Mouse (Mus musculus) forebrain, postnatal 0 days (tissue): ENCODE results near the gene Cd3e. TPM values are rescaled to one million over a fixed set of nuclear protein-coding genes. Genes with fewer than 3 reads are reported as not detected.
A peak's percentile ranks its signal among the peaks of the same experiment; 100 is the strongest.
"Not testable (repeated sequence)": the region's sequence is repeated elsewhere in the genome, so short reads cannot be mapped to it uniquely, and the experiment has no call there.

Experiments used
- ATAC-seq: fragments of 200-750 bp; cut with Nextera tagmentation; 2 replicates; pipeline ENCODE4 v1.8.0; 2017; ENCODE audit warnings: mild to moderate bottlenecking, moderate library complexity
- DNase-seq: peaks from one replicate; pipeline ENCODE4 v3.0.0-alpha.2; 2015
- H3K27ac ChIP-seq: fragments of 300-500 bp; sonication (generic); 2 replicates; pipeline ENCODE4 v1.5.1; 2014; ENCODE audit warnings: low read depth, mild to moderate bottlenecking, antibody characterized with exemption, low read length, moderate library complexity, mixed read lengths
- H3K27me3 ChIP-seq: fragments of 300-500 bp; sonication (generic); 2 replicates; pipeline ENCODE4 v1.6.1; 2014; ENCODE audit warnings: mild to moderate bottlenecking, low read length, mixed read lengths; ENCODE audit not compliant: insufficient read depth
- H3K36me3 ChIP-seq: fragments of 300-500 bp; sonication (generic); 2 replicates; pipeline ENCODE4 v1.6.1; 2014; ENCODE audit warnings: mild to moderate bottlenecking, moderate library complexity; ENCODE audit not compliant: insufficient read depth
- H3K4me1 ChIP-seq: fragments of 300-500 bp; sonication (generic); 2 replicates; pipeline ENCODE4 v1.6.1; 2014; ENCODE audit warnings: antibody characterized with exemption; ENCODE audit not compliant: insufficient read depth
- H3K4me2 ChIP-seq: fragments of 300-500 bp; sonication (generic); 2 replicates; pipeline ENCODE4 v1.6.1; 2014; ENCODE audit warnings: low read depth, mild to moderate bottlenecking, moderate library complexity
- H3K4me3 ChIP-seq: fragments of 300-500 bp; sonication (generic); 2 replicates; pipeline ENCODE4 v1.5.1; 2014; ENCODE audit warnings: low read depth, low read length, mixed read lengths
- H3K9ac ChIP-seq: fragments of 300-500 bp; sonication (generic); 2 replicates; pipeline ENCODE4 v1.6.1; 2014; ENCODE audit warnings: mild to moderate bottlenecking
- H3K9me3 ChIP-seq: fragments of 300-500 bp; sonication (generic); 2 replicates; pipeline ENCODE4 v1.6.1; 2016; ENCODE audit warnings: low read length
- CTCF ChIP-seq: sonication (generic); IDR thresholded peaks from 2 replicates; pipeline ENCODE4 v1.5.1; 2016; ENCODE audit warnings: antibody characterized with exemption, control low read depth, low read depth
- WGBS: fragments of 180-500 bp; shearing (Covaris S2); extraction: QIAGEN DNeasy Blood & Tissue Kit; methylation state at CpG from one replicate; pipeline ENCODE4 v1.1.7; 2014; 5-methylcytosine and 5-hydroxymethylcytosine counted together
- polyA plus RNA-seq: library from polyadenylated mRNA; unstranded; fragments of >200 nt; fragmentation: Nextera tagmentation; extraction: Ambion mirVana; gene quantifications from 2 replicates; pipeline ENCODE4 v1.2.1, GENCODE M21; 2015
- total RNA-seq: library from RNA; depleted of rRNA; stranded (reverse); fragments of >200 nt; gene quantifications from 2 replicates; pipeline ENCODE4 v1.2.3, GENCODE M21; 2014

The Cd3e gene
- total and polyA plus RNA-seq, 2 experiments from 2014 or later, result not detected

DNA sequence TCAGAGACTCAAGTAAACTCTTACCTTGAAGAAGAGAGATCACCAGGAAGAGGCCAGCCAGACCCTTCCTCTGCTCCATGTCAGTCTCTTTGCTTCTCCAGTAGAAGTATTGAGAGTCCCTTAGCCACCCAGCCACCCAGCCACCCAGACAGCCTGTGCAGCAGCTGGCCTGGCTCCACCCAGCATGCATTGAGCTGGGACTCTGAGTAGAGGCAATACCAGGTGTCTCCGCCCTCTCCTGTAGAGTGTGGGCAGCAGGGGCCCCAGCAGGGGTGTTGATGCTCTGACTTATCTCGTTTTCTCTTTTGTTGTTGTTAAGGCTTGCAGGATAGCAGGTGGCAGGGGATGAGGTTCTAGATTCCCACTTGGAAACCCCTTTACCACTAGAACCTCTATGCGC, 29.2 kb downstream of the Cd3e start, which contains the start of gene Cd3g:
TSS of gene Cd3g (minus strand) at position 190 of the 400 bp plus-strand sequence.
- no peaks in the 10 kb centered on the region for H3K4me1 ChIP-seq

DNA sequence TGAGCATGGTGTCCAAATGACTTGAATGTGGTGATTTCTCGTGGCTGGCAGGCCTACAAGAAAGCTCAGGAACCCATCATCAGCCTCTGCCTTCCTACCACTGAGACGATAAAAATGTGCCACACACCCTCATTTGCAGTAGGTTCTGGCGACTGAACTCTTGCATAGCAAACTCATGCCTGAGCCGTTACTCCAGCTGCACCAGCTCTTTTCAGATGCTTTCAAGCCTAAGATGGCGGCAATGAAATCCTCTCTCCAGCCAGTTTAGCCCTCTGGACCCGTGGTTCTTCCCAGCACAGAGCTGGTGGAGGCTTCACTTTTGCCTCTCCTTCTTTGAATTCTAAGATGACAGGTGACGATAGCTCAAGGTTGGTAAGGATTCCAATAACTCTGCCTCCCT, 29.6 kb downstream of the Cd3e start:
- Histone ChIP-seq H3K27me3 (peaks cover 11% of the 10 kb centered on the region), H3K4me1 (no peaks in the 10 kb centered on the region), H3K36me3 (no peaks in the 10 kb centered on the region), H3K9me3 (no peaks in the 10 kb centered on the region), H3K9ac (no peak overlapping the region), H3K4me2 (no peak overlapping the region), H3K4me3 (no peak overlapping the region), H3K27ac (no peak overlapping the region)
- no peak for ATAC-seq
- TF ChIP-seq CTCF, result no peak
- no peak for DNase-seq
- 77% methylated on average over 7 of the region's 7 CpGs for WGBS

More for the DNA sequence above, 29.2 kb downstream of the Cd3e start, which contains the start of gene Cd3g:
- ATAC-seq, result no peak
- Histone ChIP-seq H3K4me3 (no peak within 1 kb of the TSS), H3K9me3 (no peaks in the 10 kb centered on the region), H3K27me3 (peaks cover 11% of the 10 kb centered on the region), H3K36me3 (no peaks in the 10 kb centered on the region), H3K4me2 (no peak within 1 kb of the TSS), H3K9ac (no peak within 1 kb of the TSS), H3K27ac (no peak within 1 kb of the TSS)
- no peak for DNase-seq
- no peak for TF ChIP-seq CTCF
- 77% methylated on average over 3 of the region's 3 CpGs for WGBS

DNA sequence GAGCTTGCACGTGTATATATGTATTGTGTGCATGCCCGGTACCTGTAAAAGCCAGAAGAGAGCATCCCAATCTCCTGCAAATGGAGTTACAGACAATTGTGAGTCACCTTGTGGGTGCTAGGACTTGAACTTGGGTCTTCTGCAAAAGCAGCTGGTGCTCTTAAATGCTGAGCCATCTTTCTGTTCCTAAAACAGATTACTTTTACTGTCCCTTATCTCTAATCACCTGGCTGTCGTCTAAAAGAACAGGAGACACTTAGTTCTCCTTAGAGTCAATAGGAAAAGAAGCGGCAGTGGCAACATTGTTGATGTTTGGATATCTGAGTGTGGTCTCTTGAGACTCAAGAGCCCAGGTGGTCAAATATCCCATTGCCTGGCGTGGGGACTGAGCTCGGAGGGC, 31.6 kb downstream of the Cd3e start:
- 78% methylated on average over 6 of the region's 6 CpGs for WGBS
- H3K4me3 ChIP-seq, result no peak overlapping the region
- H3K27me3 ChIP-seq, result peaks cover 17% of the 10 kb centered on the region
- no peak overlapping the region for H3K27ac ChIP-seq
- H3K4me1 ChIP-seq, result no peaks in the 10 kb centered on the region
- ATAC-seq (no peak), DNase-seq (no peak)
- TF ChIP-seq CTCF, result no peak
- no peak overlapping the region for H3K9ac ChIP-seq
- H3K9me3 ChIP-seq, result no peaks in the 10 kb centered on the region
- H3K4me2 ChIP-seq, result no peak overlapping the region
- no peaks in the 10 kb centered on the region for H3K36me3 ChIP-seq

DNA sequence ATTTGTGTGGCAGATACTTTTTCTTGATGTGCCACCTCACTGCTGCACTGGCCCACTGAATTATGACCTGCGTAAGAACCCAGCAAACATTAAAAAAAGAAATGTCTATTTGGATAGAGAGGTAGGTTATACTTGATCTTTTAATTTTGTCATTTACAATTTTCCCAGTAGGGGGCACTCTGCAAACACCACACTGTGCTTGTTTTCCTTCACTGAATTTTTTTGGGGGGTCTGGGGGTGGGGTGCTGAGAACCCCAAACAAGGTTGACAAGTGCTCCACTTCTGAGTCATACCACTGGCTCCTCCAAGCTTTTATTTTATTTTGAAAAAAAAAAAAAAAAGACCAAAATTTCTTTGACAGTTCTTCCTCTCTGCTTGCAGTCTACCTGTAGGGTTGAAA, 40.0 kb downstream of the Cd3e start:
- H3K4me2 ChIP-seq, result no peak overlapping the region

DNA sequence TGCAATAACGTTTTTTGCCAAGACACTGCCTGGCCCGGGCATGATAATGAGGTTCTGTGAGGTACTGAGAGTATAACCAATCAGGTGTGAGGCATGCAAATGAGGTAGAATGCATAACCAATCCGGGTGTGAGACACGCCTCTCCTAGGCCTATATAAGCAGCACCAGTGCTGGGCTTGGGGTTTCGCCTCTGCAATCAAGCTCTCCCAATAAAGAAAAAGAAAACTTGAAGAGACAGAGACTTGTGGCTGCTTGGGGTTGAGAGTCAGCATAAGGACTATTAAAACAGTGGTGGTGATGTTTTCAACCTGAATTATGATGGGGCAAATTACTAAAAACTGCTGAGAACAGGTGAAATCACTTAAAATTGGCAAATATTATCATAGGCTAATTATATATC, 41.7 kb downstream of the Cd3e start:
- DNase-seq, H3K27ac ChIP-seq, H3K9me3 ChIP-seq, H3K4me3 ChIP-seq, H3K27me3 ChIP-seq, ATAC-seq, H3K4me2 ChIP-seq, H3K36me3 ChIP-seq, H3K9ac ChIP-seq: not testable (repeated sequence)
- H3K4me1 ChIP-seq, result peaks cover 14% of the 10 kb centered on the region
- 82% methylated on average over 5 of the region's 5 CpGs for WGBS

More for the DNA sequence above, 40.0 kb downstream of the Cd3e start:
- Histone ChIP-seq H3K9me3 (no peaks in the 10 kb centered on the region), H3K4me1 (peaks cover 10% of the 10 kb centered on the region), H3K9ac (no peak overlapping the region), H3K27me3 (peaks cover 8% of the 10 kb centered on the region), H3K36me3 (no peaks in the 10 kb centered on the region), H3K27ac (no peak overlapping the region), H3K4me3 (no peak overlapping the region)
- WGBS, result 75% methylated on average over 1 of the region's 1 CpGs
- DNase-seq (no peak), ATAC-seq (no peak)
- TF ChIP-seq CTCF, result no peak

DNA sequence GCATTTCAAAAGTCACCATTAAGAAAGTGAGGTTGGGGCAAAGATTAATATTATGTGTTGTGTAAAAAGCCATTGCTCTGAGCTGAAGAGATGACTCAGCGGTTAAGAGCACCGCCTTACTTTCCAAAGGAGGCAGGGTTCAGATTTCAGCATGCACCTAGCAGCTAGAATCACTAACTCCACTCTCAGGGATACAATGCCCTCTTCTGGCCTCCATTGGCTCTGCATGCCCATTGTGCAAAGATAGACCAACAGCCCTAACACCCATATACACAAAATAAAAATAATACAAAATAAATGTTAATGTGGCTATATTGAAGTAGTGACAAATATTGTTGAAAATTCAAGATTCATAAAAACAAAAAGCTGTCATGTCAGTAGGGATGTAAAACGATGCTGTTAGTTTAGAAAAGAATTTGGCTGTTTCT, 42.6 kb downstream of the Cd3e start:
- Histone ChIP-seq H3K27ac (no peak overlapping the region), H3K4me3 (no peak overlapping the region), H3K36me3 (0 out of 2 replicates have a peak, but pooled peaks cover 9% of the 10 kb centered on the region), H3K4me2 (no peak overlapping the region), H3K9me3 (no peaks in the 10 kb centered on the region), H3K4me1 (peaks cover 14% of the 10 kb centered on the region), H3K27me3 (no peaks in the 10 kb centered on the region; the same call in 1 of the 2 replicates), H3K9ac (no peak overlapping the region)
- DNase-seq (peak; percentile 61), ATAC-seq (no peak)
- 25% methylated on average over 3 of the region's 3 CpGs for WGBS
- TF ChIP-seq CTCF, result peak; percentile 72

DNA sequence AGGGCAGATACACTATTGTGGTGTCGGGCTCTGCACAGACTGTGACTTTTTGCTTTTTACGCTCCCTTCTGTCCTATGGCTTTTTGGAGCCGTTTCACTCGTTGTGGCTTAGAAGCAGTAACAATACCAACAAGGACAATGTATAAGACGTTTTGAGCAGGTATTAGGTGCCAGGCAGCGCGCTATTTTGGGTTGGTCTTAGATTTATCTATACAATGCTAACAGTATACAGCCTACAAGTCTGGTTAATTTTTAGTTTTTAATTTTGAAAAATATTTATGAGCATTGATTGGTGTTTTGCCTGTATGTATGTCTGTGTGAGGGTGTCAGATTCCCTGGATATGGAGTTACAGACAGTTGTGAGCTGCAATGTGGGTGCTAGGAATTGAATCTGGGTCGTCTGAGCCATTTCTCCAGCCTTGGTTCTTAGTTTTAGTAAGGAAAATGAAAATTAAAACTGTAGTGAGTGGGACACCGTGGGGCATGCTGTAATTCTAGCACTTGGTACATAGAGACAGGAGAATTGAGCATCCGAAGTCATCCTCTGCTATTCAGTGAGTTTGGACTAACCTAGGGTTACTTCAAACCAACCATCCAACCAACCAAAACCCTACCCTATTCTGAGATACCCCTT, 43.5 kb downstream of the Cd3e start:
- Histone ChIP-seq H3K27ac (peak overlapping the region; percentile 67), H3K9ac (peak overlapping the region; percentile 46), H3K4me3 (peak overlapping the region; percentile 93), H3K9me3 (no peaks in the 10 kb centered on the region), H3K27me3 (no peaks in the 10 kb centered on the region; the same call in 1 of the 2 replicates), H3K36me3 (peaks cover 16% of the 10 kb centered on the region; the same call in 1 of the 2 replicates), H3K4me1 (peaks cover 14% of the 10 kb centered on the region), H3K4me2 (peak overlapping the region; percentile 71)
- ATAC-seq (no peak), DNase-seq (no peak)
- no peak for TF ChIP-seq CTCF
- WGBS, result 14% methylated on average over 10 of the region's 10 CpGs
